Mouse (Mus musculus) limb, embryonic 13.5 days (tissue): ENCODE data around the gene Fam126a. TPM values are rescaled to one million over a fixed set of nuclear protein-coding genes. Genes with fewer than 3 reads are reported as not detected.
A peak's percentile ranks its signal among the peaks of the same experiment; 100 is the strongest.

Experiments
- ATAC-seq: fragments of 200-750 bp; cut with Nextera tagmentation; 2 replicates; pipeline ENCODE4 v1.8.0; 2017; ENCODE audit warnings: low read depth, moderate number of reproducible peaks, moderate TSS enrichment; ENCODE audit not compliant: low FRiP score
- H3K27ac ChIP-seq: fragments of 300-500 bp; sonication (generic); 2 replicates; pipeline ENCODE4 v1.5.1; 2015; ENCODE audit warnings: inconsistent platforms, mild to moderate bottlenecking, moderate library complexity
- H3K27me3 ChIP-seq: fragments of 300-500 bp; sonication (generic); 2 replicates; pipeline ENCODE4 v1.6.1; 2015; ENCODE audit warnings: mild to moderate bottlenecking, inconsistent platforms
- H3K36me3 ChIP-seq: fragments of 300-500 bp; sonication (generic); 2 replicates; pipeline ENCODE4 v1.6.1; 2015; ENCODE audit warnings: inconsistent platforms, mild to moderate bottlenecking, moderate library complexity
- H3K4me1 ChIP-seq: fragments of 300-500 bp; sonication (generic); 2 replicates; pipeline ENCODE4 v1.6.1; 2015; ENCODE audit warnings: inconsistent platforms
- H3K4me2 ChIP-seq: fragments of 300-500 bp; sonication (generic); replicated peaks from 2 replicates; pipeline ENCODE4 v1.6.1; 2015; ENCODE audit warnings: inconsistent platforms, mild to moderate bottlenecking, moderate library complexity
- H3K4me3 ChIP-seq: fragments of 300-500 bp; sonication (generic); 2 replicates; pipeline ENCODE4 v1.5.1; 2015; ENCODE audit warnings: moderate library complexity, mild to moderate bottlenecking, inconsistent platforms
- H3K9ac ChIP-seq: fragments of 300-500 bp; sonication (generic); 2 replicates; pipeline ENCODE4 v1.6.1; 2015; ENCODE audit warnings: mild to moderate bottlenecking, inconsistent platforms
- H3K9me3 ChIP-seq: fragments of 300-500 bp; sonication (generic); 2 replicates; pipeline ENCODE4 v1.6.1; 2016; ENCODE audit warnings: inconsistent platforms
- WGBS: fragments of 180-500 bp; shearing (Covaris S2); methylation state at CpG from one replicate; pipeline ENCODE4 v1.1.7; 2015; 5-methylcytosine and 5-hydroxymethylcytosine counted together
- polyA plus RNA-seq: library from polyadenylated mRNA; unstranded; fragments of >200 nt; fragmentation: Nextera tagmentation; extraction: Ambion mirVana; gene quantifications from 2 replicates; pipeline ENCODE4 v1.2.1, GENCODE M21; 2015

The Fam126a gene
- polyA plus RNA-seq, 1 experiment from 2014 or later: 33.8 TPM

- 94% methylated on average over 2 of the region's 2 CpGs for WGBS
- no peak for ATAC-seq
- H3K4me2 ChIP-seq: no peak overlapping the region
- H3K9me3 ChIP-seq: no peaks in the 10 kb centered on the region
- H3K27me3 ChIP-seq: no peaks in the 10 kb centered on the region
- peaks cover 8% of the 10 kb centered on the region; the same call in 1 of the 2 replicates for H3K4me1 ChIP-seq
- no peak overlapping the region for H3K4me3 ChIP-seq
- H3K36me3 ChIP-seq: no peaks in the 10 kb centered on the region
- H3K9ac ChIP-seq: no peak overlapping the region
- H3K27ac ChIP-seq: no peak overlapping the region
Observed at GRCm38 (mm10) chr5:24038190-24038589, 7.7 kb upstream of the Fam126a start.

- ATAC-seq: no peak
- no peaks in the 10 kb centered on the region for H3K9me3 ChIP-seq
Observed at GRCm38 (mm10) chr5:24036731-24037130, 6.2 kb upstream of the Fam126a start.

GRCm38 (mm10) chr5:24034970-24035369 is 4.5 kb upstream of the Fam126a start:
- no peak overlapping the region for H3K4me2 ChIP-seq
- no peak overlapping the region for H3K27ac ChIP-seq
- no peak for ATAC-seq
- no peak overlapping the region for H3K4me3 ChIP-seq
- H3K4me1 ChIP-seq: peaks cover 8% of the 10 kb centered on the region; the same call in 1 of the 2 replicates
- WGBS: 58% methylated on average over 3 of the region's 3 CpGs
- no peaks in the 10 kb centered on the region for H3K9me3 ChIP-seq
- no peak overlapping the region for H3K9ac ChIP-seq
- H3K36me3 ChIP-seq: no peaks in the 10 kb centered on the region
- no peaks in the 10 kb centered on the region for H3K27me3 ChIP-seq

More at GRCm38 (mm10) chr5:24036731-24037130, 6.2 kb upstream of the Fam126a start:
- Histone ChIP-seq H3K4me3 (no peak overlapping the region), H3K27me3 (no peaks in the 10 kb centered on the region), H3K36me3 (no peaks in the 10 kb centered on the region), H3K4me1 (peaks cover 8% of the 10 kb centered on the region; the same call in 1 of the 2 replicates), H3K27ac (no peak overlapping the region), H3K9ac (no peak overlapping the region), H3K4me2 (no peak overlapping the region)
- 77% methylated on average over 6 of the region's 6 CpGs for WGBS

GRCm38 (mm10) chr5:24034091-24034490 is 3.6 kb upstream of the Fam126a start:
- no peaks in the 10 kb centered on the region for H3K9me3 ChIP-seq
- H3K27ac ChIP-seq: no peak overlapping the region
- H3K4me3 ChIP-seq: no peak overlapping the region
- peaks cover 9% of the 10 kb centered on the region for H3K4me1 ChIP-seq
- no peak overlapping the region for H3K4me2 ChIP-seq
- no peaks in the 10 kb centered on the region for H3K27me3 ChIP-seq
- ATAC-seq: no peak
- 71% methylated on average over 1 of the region's 1 CpGs for WGBS
- no peak overlapping the region for H3K9ac ChIP-seq
- no peaks in the 10 kb centered on the region for H3K36me3 ChIP-seq

DNA sequence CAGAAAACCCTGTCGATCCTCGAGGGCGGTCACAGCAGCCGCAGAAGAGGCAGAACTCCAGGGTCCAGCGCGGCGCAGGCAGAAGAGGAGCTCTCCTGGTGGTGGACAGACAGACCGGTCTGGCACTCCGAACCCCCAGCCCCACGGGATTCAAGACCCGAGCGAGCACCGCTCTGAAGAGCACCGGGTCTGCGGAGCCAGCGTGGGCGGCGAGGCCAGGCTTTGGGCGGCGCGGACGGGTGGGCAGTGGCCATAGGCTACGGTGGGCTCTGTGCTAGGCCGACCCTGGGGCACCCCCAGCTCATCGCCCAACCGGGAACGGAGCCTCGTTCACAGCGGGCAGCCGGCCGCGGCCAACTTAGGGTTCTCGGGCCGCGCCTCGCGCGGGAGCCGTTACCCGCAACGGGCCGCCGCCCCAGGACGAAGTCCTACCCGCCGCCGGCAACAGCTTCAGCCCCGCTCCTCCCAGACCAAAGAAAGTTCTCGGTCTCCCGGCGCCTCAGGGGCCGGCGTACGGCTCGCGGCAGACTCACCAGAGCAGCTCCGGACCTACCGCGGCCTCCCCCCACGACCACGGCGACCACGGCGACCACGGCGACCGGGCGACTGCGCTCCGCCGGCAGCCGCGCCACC is 428 bp downstream of the Fam126a start:
- Histone ChIP-seq H3K4me1 (peaks cover 8% of the 10 kb centered on the region), H3K27me3 (no peaks in the 10 kb centered on the region), H3K27ac (peak overlapping the region; percentile 81), H3K36me3 (no peaks in the 10 kb centered on the region), H3K9ac (peak overlapping the region; percentile 92), H3K4me3 (peak overlapping the region; percentile 89), H3K4me2 (peak overlapping the region; percentile 83), H3K9me3 (no peaks in the 10 kb centered on the region)
- peak; percentile 75 for ATAC-seq
- WGBS: under 1% methylated on average over 67 of the region's 73 CpGs

DNA sequence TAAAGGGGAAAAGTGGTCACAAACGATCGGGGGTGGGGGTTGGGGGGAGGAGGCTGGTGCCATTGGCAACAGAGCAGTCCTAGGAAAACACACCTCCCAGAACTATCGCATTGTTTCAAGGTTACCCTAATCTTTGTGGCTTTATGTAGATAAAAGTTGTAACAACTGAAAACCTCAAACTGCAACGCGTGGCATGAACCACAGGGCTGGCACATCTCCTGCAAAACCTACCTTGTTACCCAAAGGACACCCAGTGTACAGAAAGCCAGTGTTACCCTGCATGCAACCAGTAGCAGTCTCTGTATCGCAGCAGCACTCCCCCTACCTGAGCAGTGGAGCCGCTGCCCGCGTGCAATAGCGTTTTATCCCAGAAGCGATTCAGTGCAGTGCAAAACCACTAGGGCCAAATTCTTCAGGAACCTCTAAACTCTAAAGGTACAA is 1.1 kb downstream of the Fam126a start:
- Histone ChIP-seq H3K9ac (peak overlapping the region; percentile 92), H3K4me3 (peak overlapping the region; percentile 89), H3K27ac (peak overlapping the region; percentile 81; the same call in 1 of the 2 replicates), H3K4me1 (peaks cover 8% of the 10 kb centered on the region), H3K9me3 (no peaks in the 10 kb centered on the region), H3K4me2 (peak overlapping the region; percentile 83), H3K36me3 (peaks cover 4% of the 10 kb centered on the region; the same call in 1 of the 2 replicates), H3K27me3 (no peaks in the 10 kb centered on the region)
- 3% methylated on average over 11 of the region's 11 CpGs for WGBS
- ATAC-seq: peak; percentile 41; the same call in 1 of the 2 replicates

DNA sequence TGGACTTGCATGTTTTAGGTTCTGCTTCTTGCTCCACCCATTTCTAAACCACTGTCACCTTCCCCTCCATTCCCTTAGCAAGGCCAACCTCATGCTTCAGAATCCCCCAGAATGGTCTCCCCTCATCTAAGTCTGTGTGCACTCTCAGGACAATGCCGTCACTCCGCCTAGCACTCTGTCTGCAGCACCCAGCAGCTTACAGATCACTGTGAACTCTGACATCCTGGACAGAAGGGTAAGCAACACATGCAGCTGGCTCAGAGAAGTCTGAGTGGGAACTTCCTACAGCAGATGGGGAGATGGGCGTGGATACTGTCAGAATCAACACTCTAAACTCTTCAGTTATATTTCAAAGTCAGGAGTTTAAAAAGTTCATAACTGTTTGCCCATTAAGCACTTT is 5.5 kb downstream of the Fam126a start:
- H3K36me3 ChIP-seq: peaks cover 4% of the 10 kb centered on the region; the same call in 1 of the 2 replicates
- H3K27ac ChIP-seq: no peak overlapping the region
- no peak overlapping the region for H3K9ac ChIP-seq
- H3K4me2 ChIP-seq: no peak overlapping the region
- H3K4me3 ChIP-seq: no peak overlapping the region
- 87% methylated on average over 3 of the region's 3 CpGs for WGBS
- peaks cover 9% of the 10 kb centered on the region for H3K4me1 ChIP-seq
- no peak for ATAC-seq
- H3K27me3 ChIP-seq: no peaks in the 10 kb centered on the region
- no peaks in the 10 kb centered on the region for H3K9me3 ChIP-seq

DNA sequence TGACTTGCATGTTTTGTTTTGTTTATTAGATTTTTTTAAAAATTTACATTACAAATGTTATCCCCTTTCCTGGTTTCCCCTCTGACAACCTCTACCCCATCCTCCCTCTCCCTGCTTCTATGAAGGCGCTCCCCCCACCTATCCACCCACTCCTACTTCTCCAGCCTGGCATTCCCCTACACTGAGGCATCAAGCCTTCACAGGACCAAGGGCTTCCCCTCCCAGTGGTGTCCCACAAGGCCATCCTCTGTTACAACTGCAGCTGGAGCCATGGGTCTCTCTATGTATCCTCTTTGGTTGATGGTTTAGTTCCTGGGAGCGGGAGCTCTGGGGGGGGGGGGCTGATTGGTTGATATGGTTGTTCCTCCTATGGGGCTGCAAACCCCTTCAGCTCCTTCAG is 7.3 kb downstream of the Fam126a start:
- H3K9me3 ChIP-seq: no peaks in the 10 kb centered on the region
- H3K27me3 ChIP-seq: no peaks in the 10 kb centered on the region
- H3K27ac ChIP-seq: no peak overlapping the region
- H3K9ac ChIP-seq: no peak overlapping the region
- H3K36me3 ChIP-seq: peaks cover 4% of the 10 kb centered on the region; the same call in 1 of the 2 replicates
- H3K4me3 ChIP-seq: no peak overlapping the region
- WGBS: 93% methylated on average over 2 of the region's 2 CpGs
- no peak overlapping the region for H3K4me2 ChIP-seq
- no peak for ATAC-seq
- 0 out of 2 replicates have a peak, but pooled peaks cover 8% of the 10 kb centered on the region for H3K4me1 ChIP-seq

DNA sequence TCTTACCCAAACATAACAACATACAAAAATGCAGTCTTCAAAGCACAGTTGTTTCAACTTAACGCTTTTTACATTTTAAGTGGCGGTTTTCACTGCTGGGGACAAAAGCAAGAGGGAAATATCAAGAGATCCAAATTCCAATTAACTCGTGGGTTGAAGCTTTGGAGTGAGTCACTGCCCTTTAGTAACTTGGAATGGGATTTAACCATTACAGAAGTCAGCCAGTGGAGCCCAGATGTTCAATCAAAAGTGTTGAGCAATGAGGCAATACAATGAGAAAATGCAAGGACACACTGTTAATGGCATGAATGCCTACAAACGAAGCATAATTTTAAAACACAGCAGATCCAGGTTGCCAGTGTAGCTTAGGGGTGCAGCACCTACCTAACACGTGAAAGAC is 8.8 kb downstream of the Fam126a start:
- ATAC-seq: no peak
- Histone ChIP-seq H3K36me3 (peaks cover 4% of the 10 kb centered on the region; the same call in 1 of the 2 replicates), H3K27me3 (no peaks in the 10 kb centered on the region), H3K9ac (no peak overlapping the region), H3K9me3 (no peaks in the 10 kb centered on the region; the same call in 1 of the 2 replicates), H3K4me2 (no peak overlapping the region), H3K4me1 (0 out of 2 replicates have a peak, but pooled peaks cover 8% of the 10 kb centered on the region), H3K27ac (no peak overlapping the region), H3K4me3 (no peak overlapping the region)
- WGBS: 54% methylated on average over 5 of the region's 5 CpGs

GRCm38 (mm10) chr5:24020380-24020779 is 10.1 kb downstream of the Fam126a start:
- Histone ChIP-seq H3K27me3 (no peaks in the 10 kb centered on the region), H3K36me3 (peaks cover 4% of the 10 kb centered on the region; the same call in 1 of the 2 replicates), H3K9me3 (no peaks in the 10 kb centered on the region; the same call in 1 of the 2 replicates), H3K9ac (no peak overlapping the region), H3K27ac (no peak overlapping the region), H3K4me1 (0 out of 2 replicates have a peak, but pooled peaks cover 8% of the 10 kb centered on the region), H3K4me3 (no peak overlapping the region), H3K4me2 (no peak overlapping the region)
- ATAC-seq: no peak
- WGBS: 70% methylated on average over 4 of the region's 4 CpGs

DNA sequence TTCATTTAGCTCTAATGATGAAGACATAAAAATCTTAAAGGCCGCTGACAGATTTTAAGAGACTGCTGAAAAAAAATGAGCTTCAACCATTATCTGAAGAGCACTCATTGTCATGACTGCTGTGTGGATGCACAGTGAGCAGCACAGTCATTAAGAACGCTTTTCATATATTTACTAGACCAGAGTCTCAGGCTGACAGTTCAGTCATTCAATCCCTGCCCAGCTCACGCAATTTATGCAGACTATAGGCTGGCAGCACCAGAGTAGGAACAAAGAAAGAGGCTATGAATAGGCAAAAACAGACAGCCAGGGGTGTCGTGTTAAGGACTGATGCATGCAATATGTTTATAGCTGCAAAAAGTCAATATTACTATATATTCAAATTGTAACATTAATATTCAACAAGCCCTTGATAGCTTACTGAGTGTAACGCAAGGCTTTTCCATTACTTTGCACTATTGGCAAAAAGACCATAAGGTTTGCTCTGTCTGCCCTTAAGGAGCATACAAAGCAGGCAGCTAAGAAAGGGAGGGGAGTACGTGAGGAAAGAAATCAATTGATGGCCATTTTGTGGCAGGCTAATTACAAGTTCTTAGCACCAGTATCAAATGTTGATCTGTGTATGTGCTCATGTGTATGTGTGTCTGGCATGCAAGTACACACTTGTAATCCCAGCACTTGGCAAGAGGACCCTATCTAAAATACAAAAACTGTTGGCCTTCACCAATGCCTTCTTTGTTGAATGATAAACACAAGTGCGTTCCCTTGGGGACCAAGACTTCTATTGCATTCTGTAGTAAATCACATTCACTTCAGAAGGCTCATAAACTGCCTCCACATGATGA is 10.9 kb downstream of the Fam126a start:
- 0 out of 2 replicates have a peak, but pooled peaks cover 8% of the 10 kb centered on the region for H3K4me1 ChIP-seq
- H3K27ac ChIP-seq: no peak overlapping the region
- H3K27me3 ChIP-seq: no peaks in the 10 kb centered on the region
- no peak overlapping the region for H3K4me3 ChIP-seq
- H3K4me2 ChIP-seq: no peak overlapping the region
- H3K36me3 ChIP-seq: no peaks in the 10 kb centered on the region; the same call in 1 of the 2 replicates
- H3K9me3 ChIP-seq: no peaks in the 10 kb centered on the region; the same call in 1 of the 2 replicates
- no peak for ATAC-seq
- WGBS: 75% methylated on average over 7 of the region's 7 CpGs
- H3K9ac ChIP-seq: no peak overlapping the region
